Mouse (Mus musculus): ENCODE data around the gene Gtf2ird2. TPM values are rescaled to one million over a fixed set of nuclear protein-coding genes. Genes with fewer than 3 reads are reported as not detected.

The Gtf2ird2 gene
- polyA plus RNA-seq, 1 experiment = 7.1 TPM

DNA sequence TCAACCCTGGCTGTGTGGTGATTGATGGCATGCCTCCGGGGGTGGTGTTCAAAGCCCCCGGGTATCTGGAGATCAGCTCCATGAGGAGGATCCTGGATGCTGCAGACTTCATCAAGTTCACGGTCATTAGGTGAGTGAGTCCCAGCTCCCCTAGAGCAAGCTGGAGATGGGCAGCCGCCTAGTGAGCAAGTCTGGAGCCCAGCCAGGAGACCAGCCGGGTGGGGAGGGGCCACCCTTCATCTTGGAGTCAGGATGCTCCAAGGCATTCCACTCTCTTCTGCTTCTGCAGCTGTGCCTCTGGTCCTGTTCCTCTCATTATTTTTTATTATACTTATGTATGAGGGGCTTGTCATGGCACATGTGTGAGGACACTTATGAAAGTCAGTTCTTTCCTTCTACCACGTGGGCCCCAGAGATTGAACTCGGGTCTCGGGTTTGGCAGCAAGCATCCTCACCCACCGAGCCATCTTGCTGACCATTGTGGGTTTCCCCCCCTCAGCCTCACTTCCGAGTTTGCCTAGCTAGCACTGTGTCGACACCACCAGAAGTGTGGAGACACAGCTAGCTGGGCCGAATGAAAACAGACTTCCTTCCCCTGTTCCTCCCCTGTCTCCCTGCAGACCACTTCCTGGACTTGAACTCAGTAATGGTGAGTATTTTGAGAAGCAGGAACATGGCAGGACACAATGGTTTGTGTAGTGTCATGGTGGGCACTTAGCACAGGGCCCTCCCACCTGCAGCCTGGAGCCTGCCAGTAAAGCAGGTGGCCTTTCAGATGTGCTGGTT lies 30.4 kb downstream of the Gtf2ird2 start:
- TF ChIP-seq POLR2A (IDR thresholded peaks at IDR 0.05; ENCODE audit: low read depth, low read length) (no peak), CTCF (IDR thresholded peaks at IDR 0.05; ENCODE audit: borderline replicate concordance, insufficient read depth, low read length) (no peak)
- no peaks in the 10 kb centered on the region for H3K4me1 ChIP-seq (ENCODE audit: control insufficient read depth, insufficient read depth, low read length)
- no peak overlapping the region for H3K4me3 ChIP-seq (ENCODE audit: insufficient read depth, low read length)
- H3K27ac ChIP-seq (ENCODE audit: insufficient read depth, low read length) = no peak overlapping the region

DNA sequence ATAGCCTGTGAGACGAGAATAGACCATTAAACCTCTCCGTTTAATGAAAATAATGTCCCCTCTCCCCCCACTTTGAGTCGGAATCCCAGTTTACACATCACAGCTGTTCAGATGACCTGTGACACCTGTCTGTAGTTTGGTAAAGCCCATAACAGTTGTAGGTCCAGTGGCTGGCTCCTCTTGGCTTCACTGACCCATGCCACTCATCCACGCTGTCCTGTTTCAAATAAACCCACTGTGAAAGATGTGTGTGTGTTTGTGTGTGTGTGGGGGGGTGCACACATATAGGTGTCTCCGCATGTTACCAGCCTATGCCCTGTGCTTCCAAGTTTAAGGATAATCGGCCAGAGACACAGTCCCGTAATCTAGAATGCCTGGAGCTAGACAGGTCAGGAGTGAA lies 34.1 kb downstream of the Gtf2ird2 start:
- H3K27ac ChIP-seq (ENCODE audit: insufficient read depth, low read length) = no peak overlapping the region
- no peak overlapping the region for H3K4me3 ChIP-seq (ENCODE audit: insufficient read depth, low read length)
- TF ChIP-seq CTCF (IDR thresholded peaks at IDR 0.05; ENCODE audit: borderline replicate concordance, insufficient read depth, low read length) = no peak
- TF ChIP-seq POLR2A (IDR thresholded peaks at IDR 0.05; ENCODE audit: low read depth, low read length) = no peak
- no peaks in the 10 kb centered on the region for H3K4me1 ChIP-seq (ENCODE audit: control insufficient read depth, insufficient read depth, low read length)

DNA sequence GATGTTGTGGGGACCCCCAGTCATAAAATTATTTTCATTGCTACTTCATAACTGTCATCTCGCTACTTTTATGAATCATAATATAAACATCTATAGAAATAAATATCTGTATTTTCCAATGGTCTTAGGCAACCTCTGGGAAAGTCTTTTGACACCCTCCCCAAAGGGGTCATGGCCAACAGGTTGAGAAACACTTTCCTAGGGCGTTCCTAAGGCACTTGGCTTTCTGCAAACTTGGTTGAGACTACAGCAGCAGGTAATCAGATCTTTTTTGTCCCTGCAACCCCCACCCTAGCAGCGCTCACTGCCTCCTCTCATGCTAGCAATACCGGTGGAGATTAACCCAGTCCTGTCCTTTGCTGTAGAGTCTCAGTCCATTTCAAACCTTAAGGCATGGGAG lies 37.5 kb downstream of the Gtf2ird2 start:
- no peak overlapping the region for H3K4me3 ChIP-seq (ENCODE audit: insufficient read depth, low read length)
- H3K27ac ChIP-seq (ENCODE audit: insufficient read depth, low read length) = no peak overlapping the region
- TF ChIP-seq POLR2A (IDR thresholded peaks at IDR 0.05; ENCODE audit: low read depth, low read length) (no peak), CTCF (IDR thresholded peaks at IDR 0.05; ENCODE audit: borderline replicate concordance, insufficient read depth, low read length) (no peak)
- no peaks in the 10 kb centered on the region for H3K4me1 ChIP-seq (ENCODE audit: control insufficient read depth, insufficient read depth, low read length)

DNA sequence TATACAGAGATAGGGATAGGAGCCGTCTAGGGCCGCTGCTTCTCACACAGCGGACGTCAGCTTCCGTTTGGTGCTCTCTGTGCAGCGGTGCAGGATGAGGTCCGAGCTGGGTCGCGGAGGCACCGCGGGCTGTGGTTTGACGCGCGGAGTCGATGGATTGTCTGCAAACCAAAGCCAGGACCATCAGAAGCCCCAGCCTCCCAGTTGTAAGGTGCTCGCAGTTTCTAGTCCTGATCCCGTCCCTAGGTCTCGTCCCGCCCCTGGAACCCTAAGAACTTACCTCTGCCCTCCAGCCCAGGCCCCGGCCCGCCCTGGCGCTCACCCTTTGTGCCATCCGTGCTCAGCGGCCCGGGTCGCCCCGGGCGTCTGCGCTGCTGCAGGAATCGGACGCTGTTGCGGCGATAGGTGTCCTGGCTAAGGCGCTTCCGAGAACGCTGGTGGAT lies 37.9 kb downstream of the Gtf2ird2 start:
- no peak overlapping the region for H3K4me3 ChIP-seq (ENCODE audit: insufficient read depth, low read length)
- no peak for TF ChIP-seq CTCF (IDR thresholded peaks at IDR 0.05; ENCODE audit: borderline replicate concordance, insufficient read depth, low read length)
- no peak for TF ChIP-seq POLR2A (IDR thresholded peaks at IDR 0.05; ENCODE audit: low read depth, low read length)

DNA sequence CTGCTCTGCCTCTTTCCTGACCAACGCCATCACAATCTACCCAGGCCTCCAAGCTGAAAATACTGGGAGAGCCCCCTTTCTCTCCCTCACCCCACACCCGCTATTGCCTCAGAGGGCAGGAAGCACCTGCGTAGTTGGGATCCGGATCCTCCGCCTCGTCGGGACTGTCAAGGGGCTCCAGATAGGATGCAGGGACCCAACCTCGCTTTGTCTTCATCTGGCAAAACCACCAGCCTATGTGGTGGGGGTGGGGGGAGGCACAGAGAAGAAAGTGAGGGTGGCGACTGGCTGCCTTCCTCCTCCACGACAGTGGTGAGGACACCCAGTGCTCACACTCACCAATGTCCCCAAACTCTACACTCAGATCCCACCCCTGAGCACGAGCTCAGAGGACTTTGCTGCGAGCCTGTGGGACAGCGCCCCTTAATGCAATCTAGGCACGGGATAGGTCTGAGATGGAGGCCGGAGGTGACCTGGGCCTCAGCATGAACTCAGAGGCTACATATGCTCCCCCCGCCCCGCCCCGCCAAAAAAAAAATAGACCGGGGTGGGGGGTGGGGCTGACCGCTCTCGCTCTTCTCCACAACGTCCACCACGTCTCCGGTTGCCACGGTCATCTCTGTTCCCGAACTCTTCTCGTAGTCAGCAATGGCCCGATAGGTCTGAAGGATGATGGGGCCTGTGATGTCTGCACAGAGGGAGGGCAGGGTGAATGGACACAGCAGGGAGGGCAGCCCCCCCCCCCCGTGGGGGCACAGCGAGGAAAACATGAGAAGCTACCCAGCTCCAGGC lies 41.5 kb downstream of the Gtf2ird2 start:
- Histone ChIP-seq H3K4me1 (ENCODE audit: control insufficient read depth, insufficient read depth, low read length) (no peaks in the 10 kb centered on the region), H3K4me3 (ENCODE audit: insufficient read depth, low read length) (no peak overlapping the region), H3K27ac (ENCODE audit: insufficient read depth, low read length) (no peak overlapping the region)
- TF ChIP-seq POLR2A (IDR thresholded peaks at IDR 0.05; ENCODE audit: low read depth, low read length) = no peak
- TF ChIP-seq CTCF (IDR thresholded peaks at IDR 0.05; ENCODE audit: borderline replicate concordance, insufficient read depth, low read length) = no peak

More for the DNA sequence above, 37.9 kb downstream of the Gtf2ird2 start:
- Histone ChIP-seq H3K4me1 (ENCODE audit: control insufficient read depth, insufficient read depth, low read length) (no peaks in the 10 kb centered on the region), H3K27ac (ENCODE audit: insufficient read depth, low read length) (no peak overlapping the region)

DNA sequence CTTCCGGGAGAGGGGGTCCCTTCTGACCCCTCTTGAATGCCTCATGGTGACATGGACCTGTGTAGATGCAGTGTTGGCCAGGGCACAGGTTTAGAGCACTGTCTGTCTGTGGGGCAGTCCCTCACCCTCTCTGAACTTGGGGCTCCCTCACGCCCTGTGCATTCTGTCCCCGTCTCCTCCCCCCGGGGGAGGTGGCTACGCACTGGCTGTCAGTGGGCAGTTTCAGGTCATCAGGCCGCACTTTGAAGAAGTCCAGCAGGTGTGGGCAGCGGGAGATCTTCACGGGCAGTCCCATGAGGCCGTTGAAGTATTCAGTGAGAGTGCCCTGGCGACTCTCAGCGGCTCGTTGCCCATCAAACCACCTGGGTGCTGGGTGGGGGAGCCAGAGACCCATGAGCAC lies 43.1 kb downstream of the Gtf2ird2 start:
- no peak for TF ChIP-seq POLR2A (IDR thresholded peaks at IDR 0.05; ENCODE audit: low read depth, low read length)
- no peaks in the 10 kb centered on the region for H3K4me1 ChIP-seq (ENCODE audit: control insufficient read depth, insufficient read depth, low read length)
- H3K4me3 ChIP-seq (ENCODE audit: insufficient read depth, low read length) = no peak overlapping the region
- H3K27ac ChIP-seq (ENCODE audit: insufficient read depth, low read length) = no peak overlapping the region

DNA sequence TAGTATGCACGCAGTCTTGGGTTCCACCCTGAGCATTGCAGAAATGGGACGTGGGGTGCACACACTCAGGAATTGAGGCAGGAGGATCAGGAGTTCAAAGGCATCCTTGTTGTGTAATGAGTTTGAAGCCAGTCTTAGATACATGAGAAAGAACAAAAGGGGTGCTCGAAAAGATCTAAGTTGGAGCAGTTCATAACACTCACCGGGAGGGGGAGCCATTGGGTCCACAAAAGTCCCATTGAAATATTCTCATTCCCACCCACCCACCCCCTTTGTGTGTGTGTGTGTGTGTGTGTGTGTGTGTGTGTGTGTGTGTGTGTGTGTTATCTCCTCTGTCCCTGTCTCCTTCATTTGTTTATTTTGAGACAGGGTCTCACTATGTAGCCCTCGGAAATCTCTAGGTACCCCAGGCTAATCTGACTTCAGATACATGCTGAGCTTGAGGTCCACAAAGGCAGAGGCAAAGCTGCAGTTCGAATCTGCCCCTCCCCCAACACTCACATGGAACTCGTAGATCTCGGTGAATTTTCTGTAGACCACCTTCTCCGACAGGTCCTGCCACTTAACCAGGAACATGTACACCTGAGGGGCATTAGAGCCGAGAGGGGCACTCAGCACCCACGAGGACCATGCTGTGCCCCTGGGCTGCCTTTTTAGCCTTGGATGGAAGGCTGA lies 43.9 kb downstream of the Gtf2ird2 start:
- no peaks in the 10 kb centered on the region for H3K4me1 ChIP-seq (ENCODE audit: control insufficient read depth, insufficient read depth, low read length)
- TF ChIP-seq POLR2A (IDR thresholded peaks at IDR 0.05; ENCODE audit: low read depth, low read length) = no peak
- no peak for TF ChIP-seq CTCF (IDR thresholded peaks at IDR 0.05; ENCODE audit: borderline replicate concordance, insufficient read depth, low read length)
- no peak overlapping the region for H3K4me3 ChIP-seq (ENCODE audit: insufficient read depth, low read length)
- no peak overlapping the region for H3K27ac ChIP-seq (ENCODE audit: insufficient read depth, low read length)

DNA sequence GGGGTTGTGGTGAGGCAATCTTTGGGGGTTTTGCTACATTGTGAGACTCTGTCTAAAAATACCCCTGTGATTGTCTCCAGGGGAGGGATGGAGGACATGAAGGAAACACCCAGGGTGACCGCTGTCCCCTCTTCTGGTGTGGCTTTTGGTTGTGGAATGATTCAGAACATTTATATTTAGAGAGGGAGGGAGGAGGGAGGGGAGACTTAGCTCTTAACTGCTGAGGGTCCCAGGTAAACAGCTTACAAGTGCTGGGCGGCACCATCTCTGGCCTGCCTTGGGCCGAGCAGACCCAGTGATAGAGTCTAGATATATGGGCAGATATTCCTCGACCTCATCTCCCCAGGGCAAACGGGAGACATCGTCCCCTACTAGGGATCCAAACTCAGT lies 44.4 kb downstream of the Gtf2ird2 start:
- Histone ChIP-seq H3K4me1 (ENCODE audit: control insufficient read depth, insufficient read depth, low read length) (no peaks in the 10 kb centered on the region), H3K4me3 (ENCODE audit: insufficient read depth, low read length) (no peak overlapping the region), H3K27ac (ENCODE audit: insufficient read depth, low read length) (no peak overlapping the region)
- TF ChIP-seq POLR2A (IDR thresholded peaks at IDR 0.05; ENCODE audit: low read depth, low read length) (no peak), CTCF (IDR thresholded peaks at IDR 0.05; ENCODE audit: borderline replicate concordance, insufficient read depth, low read length) (no peak)

DNA sequence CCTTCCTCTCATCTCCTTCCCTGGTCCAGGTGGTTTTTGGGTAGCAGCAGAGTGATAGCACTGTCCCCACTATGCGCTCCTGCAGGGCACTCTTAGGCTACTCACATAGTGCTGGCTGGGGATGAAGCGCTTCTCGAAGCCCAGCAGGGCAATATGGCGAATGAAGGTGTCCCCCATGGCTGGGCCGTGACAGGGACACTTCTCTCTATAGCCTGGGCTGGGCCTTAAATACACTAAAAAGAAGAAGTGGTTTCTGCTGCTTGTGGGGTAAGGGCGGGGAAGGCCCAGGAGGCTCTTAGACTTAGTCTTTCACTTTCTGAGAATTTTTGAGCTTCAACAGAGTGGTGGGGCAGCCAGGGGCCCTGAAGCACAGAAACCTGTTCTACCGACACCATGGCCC lies 45.6 kb downstream of the Gtf2ird2 start, which contains the start of gene Ncf1:
TSS of gene Ncf1 (minus strand) at position 235 of the 400 bp plus-strand sequence.
- Histone ChIP-seq H3K4me3 (ENCODE audit: insufficient read depth, low read length) (no peak within 1 kb of the TSS), H3K4me1 (ENCODE audit: control insufficient read depth, insufficient read depth, low read length) (no peaks in the 10 kb centered on the region), H3K27ac (ENCODE audit: insufficient read depth, low read length) (no peak within 1 kb of the TSS)
- TF ChIP-seq POLR2A (IDR thresholded peaks at IDR 0.05; ENCODE audit: low read depth, low read length) (no peak), CTCF (IDR thresholded peaks at IDR 0.05; ENCODE audit: borderline replicate concordance, insufficient read depth, low read length) (no peak)

All from embryonic fibroblast, embryonic 13.5 days (primary cell).